Mouse (Mus musculus) CD8-positive naive resting alpha-beta T cell, adult 2 months (primary cell): ENCODE measurements around the gene Vps8.

Experiments
- DNase-seq, 2 experiments: peaks; one replicate each; pipeline ENCODE4 v3.0.0; 2022; ENCODE audit warnings: low read depth in 2 of 2, low spot score in 2 of 2

Vps8 gene

GRCm38 (mm10) chr16:21403402-21403801 is 19.5 kb upstream of the Vps8 start:
- no peak for DNase-seq

GRCm38 (mm10) chr16:21404631-21405030 is 18.3 kb upstream of the Vps8 start:
- no peak for DNase-seq

GRCm38 (mm10) chr16:21405224-21405969 is 17.5 kb upstream of the Vps8 start:
- no peak for DNase-seq

GRCm38 (mm10) chr16:21406136-21406535 is 16.8 kb upstream of the Vps8 start:
- DNase-seq, result no peak

- DNase-seq, result no peak
Measured at GRCm38 (mm10) chr16:21411779-21412178, 11.1 kb upstream of the Vps8 start.

- DNase-seq, result peak; percentile 67 to 70
Measured at GRCm38 (mm10) chr16:21412593-21413047, 10.3 kb upstream of the Vps8 start.

- no peak for DNase-seq
Measured at GRCm38 (mm10) chr16:21413819-21414218, 9.1 kb upstream of the Vps8 start.

GRCm38 (mm10) chr16:21415128-21415527 is 7.8 kb upstream of the Vps8 start:
- DNase-seq, result no peak

GRCm38 (mm10) chr16:21418012-21418411 is 4.9 kb upstream of the Vps8 start:
- no peak for DNase-seq

- DNase-seq, result no peak
Measured at GRCm38 (mm10) chr16:21423546-21423910, 610 bp downstream of the Vps8 start.

GRCm38 (mm10) chr16:21428131-21428530 is 5.2 kb downstream of the Vps8 start:
- DNase-seq, result no peak

GRCm38 (mm10) chr16:21430377-21431060 is 7.6 kb downstream of the Vps8 start:
- no peak for DNase-seq

GRCm38 (mm10) chr16:21431614-21432013 is 8.7 kb downstream of the Vps8 start:
- no peak for DNase-seq

GRCm38 (mm10) chr16:21433543-21433942 is 10.6 kb downstream of the Vps8 start:
- DNase-seq, result no peak

GRCm38 (mm10) chr16:21441012-21441411 is 18.1 kb downstream of the Vps8 start:
- DNase-seq, result no peak

GRCm38 (mm10) chr16:21445026-21445625 is 22.2 kb downstream of the Vps8 start:
- no peak for DNase-seq

- DNase-seq, result no peak
Measured at GRCm38 (mm10) chr16:21447447-21447846, 24.5 kb downstream of the Vps8 start.

GRCm38 (mm10) chr16:21448464-21448863 is 25.5 kb downstream of the Vps8 start:
- DNase-seq, result no peak

- DNase-seq, result no peak
Measured at GRCm38 (mm10) chr16:21449890-21450289, 27.0 kb downstream of the Vps8 start.

GRCm38 (mm10) chr16:21452569-21452968 is 29.7 kb downstream of the Vps8 start:
- no peak for DNase-seq

GRCm38 (mm10) chr16:21457639-21458369 is 34.9 kb downstream of the Vps8 start:
- no peak for DNase-seq

GRCm38 (mm10) chr16:21465868-21466267 is 43.0 kb downstream of the Vps8 start:
- DNase-seq, result no peak
